Mouse (Mus musculus) megakaryocyte, embryonic 14.5 days (primary cell): ENCODE results near the gene Tm6sf1. TPM values are rescaled to one million over a fixed set of nuclear protein-coding genes. Genes with fewer than 3 reads are reported as not detected.

Experiments used
- H3K27me3 ChIP-seq: replicated peaks from 2 replicates; pipeline ENCODE3; 2012; ENCODE audit warnings: inconsistent platforms
- H3K36me3 ChIP-seq: replicated peaks from 2 replicates; pipeline ENCODE3; 2012; ENCODE audit warnings: low read length, inconsistent platforms, mixed read lengths
- H3K4me1 ChIP-seq: 2 replicates; pipeline ENCODE4 v1.6.1; 2012; ENCODE audit warnings: inconsistent platforms
- H3K4me3 ChIP-seq: replicated peaks from 2 replicates; pipeline ENCODE3; 2012; ENCODE audit warnings: moderate library complexity, mild to moderate bottlenecking, inconsistent platforms
- H3K9me3 ChIP-seq: 2 replicates; pipeline ENCODE4 v1.6.1; 2012; ENCODE audit warnings: inconsistent platforms
- FLI1 ChIP-seq: IDR thresholded peaks from 2 replicates; pipeline ENCODE4 v1.6.1; 2012; ENCODE audit warnings: low read length, inconsistent platforms, mixed read lengths
- GATA1 ChIP-seq: IDR thresholded peaks from 3 replicates; pipeline ENCODE4 v1.6.1; 2012; ENCODE audit warnings: mixed read lengths, low read length, inconsistent platforms, borderline replicate concordance
- polyA plus RNA-seq: library from polyadenylated mRNA; stranded (reverse); fragments of >175 nt; gene quantifications from 2 replicates; pipeline ENCODE4 v1.2.3, GENCODE M21; 2012; ENCODE audit warnings: low replicate concordance; ENCODE audit not compliant: insufficient read depth

The Tm6sf1 gene
- polyA plus RNA-seq, 1 experiment = 15.9 TPM

GRCm38 (mm10) chr7:81839746-81840145 lies 19.1 kb upstream of the Tm6sf1 start:
- Histone ChIP-seq H3K4me1 (peaks cover 17% of the 10 kb centered on the region), H3K36me3 (no peaks in the 10 kb centered on the region), H3K9me3 (peaks cover 3% of the 10 kb centered on the region; the same call in 1 of the 2 replicates), H3K27me3 (peaks cover 12% of the 10 kb centered on the region), H3K4me3 (no peak overlapping the region)
- TF ChIP-seq FLI1 = no peak
- TF ChIP-seq GATA1 = no peak

- Histone ChIP-seq H3K4me1 (peaks cover 17% of the 10 kb centered on the region), H3K27me3 (peaks cover 12% of the 10 kb centered on the region), H3K9me3 (peaks cover 3% of the 10 kb centered on the region; the same call in 1 of the 2 replicates), H3K4me3 (no peak overlapping the region), H3K36me3 (no peaks in the 10 kb centered on the region)
- no peak for TF ChIP-seq GATA1
- TF ChIP-seq FLI1 = no peak
Measured at GRCm38 (mm10) chr7:81840661-81841181, 18.1 kb upstream of the Tm6sf1 start.

GRCm38 (mm10) chr7:81841439-81841838 lies 17.4 kb upstream of the Tm6sf1 start:
- peaks cover 13% of the 10 kb centered on the region for H3K27me3 ChIP-seq
- H3K4me3 ChIP-seq = no peak overlapping the region
- no peak for TF ChIP-seq FLI1
- no peak for TF ChIP-seq GATA1
- no peaks in the 10 kb centered on the region; the same call in 1 of the 2 replicates for H3K9me3 ChIP-seq
- peaks cover 17% of the 10 kb centered on the region for H3K4me1 ChIP-seq
- no peaks in the 10 kb centered on the region for H3K36me3 ChIP-seq

GRCm38 (mm10) chr7:81842141-81842540 lies 16.7 kb upstream of the Tm6sf1 start:
- no peak overlapping the region for H3K4me3 ChIP-seq
- TF ChIP-seq GATA1 = no peak
- no peak for TF ChIP-seq FLI1

GRCm38 (mm10) chr7:81842998-81843397 lies 15.8 kb upstream of the Tm6sf1 start:
- Histone ChIP-seq H3K4me1 (peaks cover 17% of the 10 kb centered on the region), H3K36me3 (no peaks in the 10 kb centered on the region), H3K27me3 (peaks cover 18% of the 10 kb centered on the region), H3K9me3 (0 out of 2 replicates have a peak, but pooled peaks cover under 1% of the 10 kb centered on the region), H3K4me3 (no peak overlapping the region)
- TF ChIP-seq GATA1 = no peak
- no peak for TF ChIP-seq FLI1

More at GRCm38 (mm10) chr7:81842141-81842540, 16.7 kb upstream of the Tm6sf1 start:
- no peaks in the 10 kb centered on the region for H3K9me3 ChIP-seq
- no peaks in the 10 kb centered on the region for H3K36me3 ChIP-seq
- H3K27me3 ChIP-seq = peaks cover 14% of the 10 kb centered on the region
- H3K4me1 ChIP-seq = peaks cover 17% of the 10 kb centered on the region

GRCm38 (mm10) chr7:81843903-81844302 lies 14.9 kb upstream of the Tm6sf1 start:
- no peak for TF ChIP-seq GATA1
- no peak for TF ChIP-seq FLI1
- peaks cover 17% of the 10 kb centered on the region for H3K4me1 ChIP-seq
- H3K9me3 ChIP-seq = peaks cover 6% of the 10 kb centered on the region; the same call in 1 of the 2 replicates
- peaks cover 22% of the 10 kb centered on the region for H3K27me3 ChIP-seq
- no peaks in the 10 kb centered on the region for H3K36me3 ChIP-seq
- no peak overlapping the region for H3K4me3 ChIP-seq

- TF ChIP-seq FLI1 (no peak), GATA1 (no peak)
- no peak overlapping the region for H3K4me3 ChIP-seq
- H3K36me3 ChIP-seq = no peaks in the 10 kb centered on the region
- peaks cover 17% of the 10 kb centered on the region for H3K4me1 ChIP-seq
- peaks cover 21% of the 10 kb centered on the region for H3K27me3 ChIP-seq
- peaks cover 6% of the 10 kb centered on the region; the same call in 1 of the 2 replicates for H3K9me3 ChIP-seq
Measured at GRCm38 (mm10) chr7:81844801-81845200, 14.0 kb upstream of the Tm6sf1 start.

GRCm38 (mm10) chr7:81845313-81845712 lies 13.5 kb upstream of the Tm6sf1 start:
- peaks cover 6% of the 10 kb centered on the region; the same call in 1 of the 2 replicates for H3K9me3 ChIP-seq
- H3K4me1 ChIP-seq = peaks cover 21% of the 10 kb centered on the region
- no peak overlapping the region for H3K4me3 ChIP-seq
- H3K27me3 ChIP-seq = peaks cover 20% of the 10 kb centered on the region
- no peaks in the 10 kb centered on the region for H3K36me3 ChIP-seq
- no peak for TF ChIP-seq FLI1
- TF ChIP-seq GATA1 = no peak

GRCm38 (mm10) chr7:81846008-81846407 lies 12.8 kb upstream of the Tm6sf1 start:
- H3K36me3 ChIP-seq = no peaks in the 10 kb centered on the region
- peaks cover 17% of the 10 kb centered on the region for H3K27me3 ChIP-seq
- TF ChIP-seq FLI1 = no peak
- TF ChIP-seq GATA1 = no peak
- no peak overlapping the region for H3K4me3 ChIP-seq
- H3K4me1 ChIP-seq = peaks cover 21% of the 10 kb centered on the region
- peaks cover 6% of the 10 kb centered on the region; the same call in 1 of the 2 replicates for H3K9me3 ChIP-seq

GRCm38 (mm10) chr7:81847010-81847409 lies 11.8 kb upstream of the Tm6sf1 start:
- H3K4me1 ChIP-seq = peaks cover 13% of the 10 kb centered on the region
- H3K36me3 ChIP-seq = no peaks in the 10 kb centered on the region
- TF ChIP-seq FLI1 (no peak), GATA1 (no peak)

GRCm38 (mm10) chr7:81847777-81848176 lies 11.0 kb upstream of the Tm6sf1 start:
- H3K36me3 ChIP-seq = no peaks in the 10 kb centered on the region
- no peak overlapping the region for H3K4me3 ChIP-seq
- H3K27me3 ChIP-seq = peaks cover 10% of the 10 kb centered on the region
- peaks cover 13% of the 10 kb centered on the region for H3K4me1 ChIP-seq
- H3K9me3 ChIP-seq = peaks cover 6% of the 10 kb centered on the region; the same call in 1 of the 2 replicates
- no peak for TF ChIP-seq GATA1
- no peak for TF ChIP-seq FLI1

More at GRCm38 (mm10) chr7:81847010-81847409, 11.8 kb upstream of the Tm6sf1 start:
- Histone ChIP-seq H3K27me3 (peaks cover 10% of the 10 kb centered on the region), H3K9me3 (peaks cover 6% of the 10 kb centered on the region; the same call in 1 of the 2 replicates), H3K4me3 (no peak overlapping the region)
